Mouse (Mus musculus) gastrocnemius, postnatal 25 days (tissue): ENCODE data around the gene Tgm6. TPM values are rescaled to one million over a fixed set of nuclear protein-coding genes. Genes with fewer than 3 reads are reported as not detected.

Source experiments
- DNase-seq: peaks from one replicate; pipeline ENCODE4 v3.0.0; 2022
- long read RNA-seq, 2 experiments: library from polyadenylated mRNA; stranded (forward); transcript quantifications; one replicate each; pipeline ENCODE4 v2.0.0; 2021
- total RNA-seq, 2 experiments: library from RNA; stranded (reverse); gene quantifications; 1 replicate in 1 of 2; 2 replicates in 1 of 2; pipeline ENCODE4 v1.2.3; 2021

The Tgm6 gene
- not detected for total RNA-seq
- long read RNA-seq, experiment 1: 0 reads
- long read RNA-seq, experiment 2: 0 reads

DNA sequence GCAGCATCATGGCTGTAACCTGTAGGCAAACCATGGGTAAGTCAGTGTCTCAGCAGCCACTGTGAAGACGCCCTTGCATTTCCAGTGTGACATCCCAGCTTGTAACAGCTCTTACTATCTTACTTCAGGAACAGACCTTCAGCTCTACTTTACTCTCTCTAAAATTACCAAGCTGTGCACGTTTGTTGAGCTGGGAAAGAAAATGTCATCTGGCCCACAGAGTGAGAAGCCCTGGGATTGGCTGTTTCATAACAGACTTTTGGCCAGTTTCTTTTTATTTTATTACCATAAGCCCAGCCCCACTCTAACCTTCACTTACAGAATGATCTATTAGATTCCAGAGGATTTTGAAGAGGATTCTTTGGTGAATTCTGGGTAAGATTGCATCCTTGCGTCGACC is at the start of gene Tgm6:
Tgm6 (plus strand) TSS at position 301 of the 400 bp plus-strand sequence.
- DNase-seq: no peak

DNA sequence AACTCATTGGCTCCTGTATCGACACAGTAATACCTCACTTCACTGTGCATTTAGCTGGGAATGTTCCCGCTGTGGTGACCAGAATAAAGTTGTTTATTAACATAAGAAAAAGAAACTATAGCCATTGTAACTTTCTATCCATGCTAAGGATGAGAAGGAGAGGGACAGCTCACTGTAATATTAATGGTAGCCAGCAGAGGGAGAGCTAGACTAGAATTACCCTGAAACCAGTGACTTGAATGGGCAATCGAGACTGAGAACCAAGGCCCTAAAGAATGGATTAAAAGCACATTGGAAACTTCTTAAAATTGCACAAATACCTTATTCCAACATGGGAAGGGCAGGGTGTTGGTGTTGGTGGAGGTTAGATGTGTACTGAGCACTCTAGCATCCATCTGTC is 44.0 kb upstream of the Tgm6 start:
- no peak for DNase-seq

- DNase-seq: no peak
Observed at GRCm38 (mm10) chr2:130070396-130070795, 41.8 kb upstream of the Tgm6 start.

GRCm38 (mm10) chr2:130112804-130113203 is 588 bp downstream of the Tgm6 start:
- no peak for DNase-seq

DNA sequence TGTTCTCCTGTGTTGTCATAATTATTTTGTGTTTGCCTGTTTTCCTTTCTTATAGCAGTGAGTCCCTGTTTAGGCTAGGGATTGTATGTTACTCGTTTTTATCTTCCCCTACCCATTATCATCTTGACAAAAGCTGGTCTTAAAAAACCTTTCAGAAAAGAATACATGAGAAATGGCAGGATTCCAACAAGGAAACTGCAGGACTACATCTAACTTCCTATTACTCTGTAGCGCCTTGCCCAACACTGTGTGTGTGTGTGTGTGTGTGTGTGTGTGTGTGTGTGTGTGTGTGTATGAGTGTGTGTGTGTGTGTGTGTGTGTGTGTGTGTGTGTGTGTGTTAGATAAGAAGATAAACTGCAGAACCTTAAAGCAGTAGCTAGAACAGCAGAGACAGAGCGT is 1.2 kb downstream of the Tgm6 start:
- no peak for DNase-seq

DNA sequence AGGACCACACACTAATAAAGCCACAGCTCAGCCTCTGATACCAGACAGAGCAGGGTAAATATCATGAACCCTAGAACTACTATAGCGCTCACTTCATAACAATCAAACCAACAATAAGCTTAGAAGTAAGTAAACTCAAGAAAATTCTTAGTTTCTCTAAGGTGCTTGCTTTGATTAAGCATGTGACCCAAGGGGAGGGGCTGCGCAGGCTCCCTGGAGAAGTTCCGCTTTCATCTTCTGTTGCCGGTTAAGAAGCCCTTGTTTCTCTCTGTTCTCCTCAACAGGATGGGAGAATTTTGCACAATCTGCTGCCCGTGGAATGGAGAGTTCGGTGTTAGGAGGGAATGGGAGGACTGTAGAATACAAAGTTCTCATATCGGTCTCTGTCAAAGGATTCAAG is 6.4 kb downstream of the Tgm6 start:
- no peak for DNase-seq

DNA sequence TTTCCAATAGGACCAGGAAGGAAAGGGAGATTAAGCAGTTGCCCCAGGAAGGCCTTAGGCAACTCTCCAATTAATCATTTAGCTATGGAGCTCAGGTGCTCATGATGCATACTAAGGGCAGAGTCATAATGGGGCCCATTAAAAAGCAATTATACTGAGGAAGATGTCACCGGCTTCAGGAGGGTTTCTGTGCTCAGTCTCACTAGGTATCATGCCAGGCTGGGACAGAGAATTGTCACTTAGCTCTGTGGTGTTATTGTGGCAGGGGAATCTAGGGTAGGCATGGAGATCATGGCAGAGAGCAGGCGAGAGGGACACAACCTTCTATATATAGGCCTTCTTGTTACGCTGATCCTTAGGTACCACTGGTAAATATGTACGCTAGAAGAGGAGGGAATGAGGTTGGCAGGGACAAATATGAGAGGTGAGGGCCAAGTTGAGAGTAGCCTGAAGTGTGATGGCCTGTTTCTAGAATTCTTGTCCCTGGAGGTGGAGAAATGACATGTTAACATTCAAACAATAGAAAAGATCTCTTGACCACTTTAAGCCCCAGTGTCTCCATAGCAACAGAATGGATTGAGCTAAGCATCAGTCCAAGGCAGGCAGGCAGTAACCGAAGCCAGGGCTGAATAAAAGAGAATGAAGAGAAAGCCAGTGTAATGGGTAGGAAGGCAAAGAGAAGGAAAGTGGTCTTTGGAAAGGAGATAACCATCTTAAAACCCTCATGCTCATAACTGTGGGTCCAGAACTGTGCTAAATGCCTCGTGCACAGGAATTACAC is 13.3 kb downstream of the Tgm6 start:
- DNase-seq: no peak

GRCm38 (mm10) chr2:130126073-130126472 is 13.9 kb downstream of the Tgm6 start:
- no peak for DNase-seq

DNA sequence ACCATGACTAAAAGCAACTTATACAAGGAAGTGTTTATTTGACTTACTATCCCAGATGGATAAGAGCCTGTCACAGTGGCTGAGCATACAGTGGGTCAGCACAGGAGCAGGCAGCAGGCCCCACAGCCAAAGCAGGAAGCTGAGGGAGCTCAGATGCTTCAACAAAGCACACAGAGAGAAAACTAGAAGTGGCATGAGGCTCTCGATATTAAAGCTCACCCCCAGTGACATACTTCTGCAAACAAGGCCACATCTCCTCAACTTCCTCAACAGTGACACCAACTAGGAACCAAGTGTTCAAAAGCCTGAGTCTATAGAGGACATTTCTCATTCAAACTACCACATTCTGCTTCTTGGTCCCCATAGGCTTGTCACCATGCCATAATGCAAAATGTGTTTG is 17.5 kb downstream of the Tgm6 start:
- no peak for DNase-seq

DNA sequence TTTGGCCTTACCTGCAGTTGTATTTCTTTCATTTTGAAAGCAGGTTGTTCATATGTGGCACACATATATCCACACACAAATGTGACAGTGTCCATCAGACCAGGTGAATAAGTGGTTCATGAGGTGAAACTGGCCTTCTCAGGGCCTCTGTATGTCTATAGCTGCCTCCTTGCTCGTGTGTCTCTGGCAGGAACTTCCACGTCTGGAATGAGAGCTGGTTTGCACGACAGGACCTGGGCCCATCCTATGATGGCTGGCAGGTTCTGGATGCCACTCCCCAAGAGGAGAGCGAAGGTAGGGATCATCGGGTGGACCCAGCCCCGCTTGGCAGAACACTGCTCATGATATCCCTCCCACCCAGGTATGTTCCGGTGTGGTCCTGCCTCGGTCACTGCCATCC is 30.8 kb downstream of the Tgm6 start:
- no peak for DNase-seq

GRCm38 (mm10) chr2:130144703-130145324 is 32.6 kb downstream of the Tgm6 start:
- DNase-seq: no peak

DNA sequence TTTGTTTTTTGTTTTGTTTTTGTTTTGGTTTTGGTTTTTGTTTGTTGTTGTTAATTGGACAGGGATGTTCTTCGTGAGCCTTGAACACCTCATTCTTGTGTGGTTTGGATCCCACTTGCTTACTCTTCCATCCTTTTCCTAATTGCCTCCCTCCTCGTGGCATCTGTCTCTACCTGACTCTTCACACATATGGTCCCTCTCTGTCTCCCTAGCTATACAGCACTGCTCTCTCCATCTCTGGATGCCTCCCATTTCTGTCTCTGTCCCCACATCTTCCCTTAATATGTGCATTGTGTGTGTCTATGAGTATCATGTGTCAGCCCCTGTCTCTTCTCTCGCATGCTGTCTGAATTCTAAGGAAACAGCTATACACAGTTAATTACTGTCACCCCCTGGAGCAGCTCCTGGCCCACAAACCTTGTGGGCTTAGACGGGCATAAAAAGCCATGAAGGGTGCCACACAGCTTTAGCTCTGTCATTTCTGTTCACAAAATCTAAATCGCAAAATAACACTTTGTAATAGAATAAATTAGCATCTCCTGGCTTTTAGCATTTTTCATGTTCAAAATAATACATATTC is 34.0 kb downstream of the Tgm6 start:
- no peak for DNase-seq

DNA sequence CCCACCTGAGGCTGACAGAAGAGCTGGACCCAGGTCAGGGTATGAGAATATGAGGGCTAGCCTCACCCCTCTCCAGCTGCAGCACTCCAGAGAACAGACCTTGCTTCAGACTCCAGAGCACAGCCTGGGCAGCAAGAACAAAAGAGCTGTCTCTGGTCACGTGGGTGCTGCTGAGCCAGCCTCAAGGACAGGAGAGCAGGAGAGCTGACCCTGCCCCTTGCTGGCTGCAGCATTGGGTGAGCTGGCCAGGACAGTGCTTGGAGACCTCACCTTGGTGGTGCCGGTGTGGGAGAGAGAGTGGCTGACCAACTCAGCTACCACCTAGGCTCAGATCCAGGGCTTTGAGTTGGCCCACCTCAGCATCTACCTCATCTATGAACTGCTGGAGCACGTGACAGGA is 43.0 kb downstream of the Tgm6 start:
- DNase-seq: no peak

GRCm38 (mm10) chr2:130155851-130156250 is 43.6 kb downstream of the Tgm6 start:
- DNase-seq: no peak

- no peak for DNase-seq
Observed at GRCm38 (mm10) chr2:130157231-130158087, 45.2 kb downstream of the Tgm6 start.

DNA sequence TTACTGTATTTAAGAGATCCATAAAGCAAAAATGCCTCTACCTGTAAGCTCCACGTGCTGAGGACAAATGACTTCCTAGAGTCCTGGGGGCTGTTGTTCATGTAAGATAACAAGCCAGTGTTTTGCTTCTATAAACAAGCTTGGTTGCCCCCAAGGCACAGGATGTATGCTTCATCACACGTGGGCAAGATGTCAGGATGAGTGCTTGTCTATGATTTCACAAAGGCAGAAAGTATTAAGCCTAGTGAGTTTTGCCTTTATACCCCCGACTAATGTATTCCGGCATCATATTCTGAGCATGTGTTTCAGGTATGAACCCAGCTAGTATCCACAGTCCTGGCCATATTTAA is 45.8 kb downstream of the Tgm6 start:
- DNase-seq: no peak

DNA sequence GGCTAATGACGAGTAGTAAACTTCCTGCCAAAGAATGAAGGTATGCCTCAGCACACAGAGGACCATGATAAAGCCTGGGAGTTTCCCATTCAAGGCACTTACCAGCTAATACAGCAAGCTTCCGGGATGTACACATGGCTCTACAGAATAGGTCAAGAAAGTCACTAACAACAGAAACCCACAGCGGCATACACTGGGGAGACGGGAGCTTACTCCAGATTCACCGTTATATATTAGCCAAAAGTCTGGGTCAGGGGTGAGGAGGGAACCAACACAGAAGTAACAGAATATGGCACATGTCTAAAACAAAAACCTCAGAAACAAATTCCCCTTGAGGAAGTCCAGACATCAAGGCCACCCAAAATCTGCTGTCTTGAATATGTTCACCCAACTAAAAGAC is 50.5 kb downstream of the Tgm6 start:
- DNase-seq: no peak

DNA sequence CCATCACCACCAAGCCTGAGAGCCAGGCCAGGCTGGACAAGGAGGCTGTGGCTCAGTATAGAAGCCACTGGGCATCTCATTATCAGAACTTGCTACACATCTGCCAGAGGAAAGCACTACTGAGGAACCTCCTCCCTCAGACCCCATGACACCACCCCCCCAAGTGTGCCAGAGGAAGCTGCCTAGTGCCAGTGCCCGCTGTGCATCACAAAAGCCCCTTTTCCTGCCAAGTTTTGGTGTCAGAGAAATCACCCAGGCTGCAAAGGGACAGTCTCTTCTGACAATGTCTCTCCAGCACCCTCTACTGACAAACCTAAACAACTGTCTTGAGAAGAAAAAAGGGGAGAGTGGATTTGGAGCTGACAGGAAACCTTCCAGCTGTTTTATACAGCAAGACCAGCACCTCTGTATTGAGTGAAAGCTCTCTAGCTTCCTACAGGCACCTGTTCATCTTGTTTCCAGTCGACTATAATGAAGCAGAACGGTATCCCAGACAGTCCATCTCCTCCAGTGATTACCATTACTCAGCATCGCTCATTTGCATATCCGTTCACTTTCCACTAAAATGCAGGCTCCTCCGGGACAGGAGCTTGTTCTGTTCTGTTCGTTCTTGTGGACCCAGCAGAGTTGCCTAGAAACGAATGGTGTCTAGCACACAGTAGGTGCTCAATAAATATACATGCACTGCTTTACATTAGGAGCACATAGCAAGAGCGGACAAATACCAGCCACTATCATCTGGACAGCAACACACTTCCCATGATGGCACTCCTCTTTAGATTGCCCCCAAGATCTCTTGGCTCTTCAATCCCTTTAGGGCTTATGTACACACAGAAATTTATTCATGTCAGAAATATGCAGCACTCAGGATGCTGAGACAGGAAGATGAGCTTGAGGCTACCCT is 54.3 kb downstream of the Tgm6 start:
- no peak for DNase-seq

GRCm38 (mm10) chr2:130167861-130168260 is 55.6 kb downstream of the Tgm6 start:
- no peak for DNase-seq

DNA sequence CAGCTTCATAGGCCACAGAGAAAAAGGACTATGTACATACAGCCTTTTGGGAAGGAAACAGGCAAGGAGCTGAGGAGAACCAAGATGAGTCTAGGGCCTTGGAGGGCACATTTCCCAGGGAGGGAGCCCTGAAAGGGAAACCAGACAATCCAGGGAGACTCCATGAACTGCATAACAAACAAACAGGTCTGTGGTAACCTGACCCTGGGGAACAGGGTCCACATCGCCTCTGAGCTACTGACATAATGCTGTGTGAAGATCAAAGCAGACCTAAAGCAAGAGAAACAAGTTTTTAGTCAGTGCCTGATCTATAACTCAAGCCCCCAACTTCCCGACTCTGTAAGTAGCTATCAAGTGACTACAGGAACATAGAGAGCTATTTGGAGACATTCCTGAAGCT is 59.5 kb downstream of the Tgm6 start:
- DNase-seq: no peak

DNA sequence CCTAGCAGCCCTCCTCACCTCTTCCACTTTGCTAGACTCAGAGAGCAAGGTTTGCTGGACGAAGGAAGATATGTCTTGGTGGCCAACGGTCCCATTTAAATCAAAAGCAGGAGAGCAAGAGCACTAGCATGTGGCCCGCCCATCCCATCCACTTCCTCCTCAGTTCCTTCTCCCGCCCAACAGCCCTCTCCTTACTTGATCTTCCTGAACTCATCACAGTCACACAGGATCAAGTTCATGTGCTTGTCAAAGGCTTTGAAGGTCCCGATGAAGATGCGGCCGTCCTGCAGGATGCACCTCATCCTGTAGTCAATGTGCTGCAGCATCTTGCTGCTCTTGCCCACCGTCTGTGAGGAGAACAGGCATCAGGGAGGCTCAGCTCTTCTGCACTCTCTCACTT is 64.6 kb downstream of the Tgm6 start:
- DNase-seq: no peak

GRCm38 (mm10) chr2:130178381-130178705 is 66.1 kb downstream of the Tgm6 start:
- peak; percentile 13 for DNase-seq
